Mouse (Mus musculus) megakaryocyte, embryonic 14.5 days (primary cell): ENCODE data around the gene Tom1l2.

Source experiments
- FLI1 ChIP-seq: IDR thresholded peaks from 2 replicates; pipeline ENCODE4 v1.6.1; 2012; ENCODE audit warnings: low read length, inconsistent platforms, mixed read lengths
- GATA1 ChIP-seq: IDR thresholded peaks from 3 replicates; pipeline ENCODE4 v1.6.1; 2012; ENCODE audit warnings: mixed read lengths, low read length, inconsistent platforms, borderline replicate concordance

DNA sequence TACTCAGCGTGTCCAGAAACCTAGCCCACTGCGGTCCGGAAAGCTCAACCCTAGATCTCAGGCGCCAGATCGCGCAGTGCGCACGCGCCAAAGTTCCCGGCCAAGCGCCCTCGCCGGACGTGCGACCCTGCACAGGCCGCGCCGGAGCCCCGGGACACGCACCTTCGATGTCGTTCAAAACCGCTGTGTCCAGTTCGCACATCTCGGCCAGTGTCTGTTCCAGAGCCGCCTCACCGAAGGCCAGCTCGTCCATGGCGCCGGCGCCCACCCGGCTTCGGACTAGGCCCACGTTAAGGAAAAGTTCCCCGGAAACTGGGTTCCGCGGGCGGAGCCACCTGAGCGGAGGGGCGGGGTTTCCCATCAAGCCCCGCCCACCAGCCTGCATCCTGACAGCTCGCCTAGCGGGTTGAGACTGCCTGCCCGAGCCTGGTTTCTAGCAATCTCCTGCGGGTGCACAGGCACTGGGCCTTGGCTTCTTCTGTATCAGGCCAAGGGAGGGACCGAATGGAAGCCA lies 132.4 kb downstream of the Tom1l2 start:
- TF ChIP-seq GATA1, result no peak
- no peak for TF ChIP-seq FLI1
